Mouse (Mus musculus): ENCODE data around the gene Tpst1. TPM values are rescaled to one million over a fixed set of nuclear protein-coding genes. Genes with fewer than 3 reads are reported as not detected.

Gene Tpst1
- total RNA-seq, 1 experiment from 2014 or later = 55.1 TPM

GRCm38 (mm10) chr5:130052510-130052909 is 20.6 kb upstream of the Tpst1 start:
- no peak for DNase-seq

- no peak for DNase-seq
Observed at GRCm38 (mm10) chr5:130052955-130053354, 20.2 kb upstream of the Tpst1 start.

GRCm38 (mm10) chr5:130055688-130056087 is 17.4 kb upstream of the Tpst1 start:
- no peak for DNase-seq

- DNase-seq = no peak
Observed at GRCm38 (mm10) chr5:130056303-130056702, 16.8 kb upstream of the Tpst1 start.

GRCm38 (mm10) chr5:130059413-130060328 is 13.5 kb upstream of the Tpst1 start:
- peak; percentile 15 for DNase-seq

GRCm38 (mm10) chr5:130060329-130060665 is 12.8 kb upstream of the Tpst1 start:
- no peak for DNase-seq

GRCm38 (mm10) chr5:130062096-130062495 is 11.0 kb upstream of the Tpst1 start:
- DNase-seq = no peak

GRCm38 (mm10) chr5:130063760-130064159 is 9.4 kb upstream of the Tpst1 start:
- DNase-seq = no peak

GRCm38 (mm10) chr5:130065579-130065978 is 7.5 kb upstream of the Tpst1 start:
- no peak for DNase-seq

GRCm38 (mm10) chr5:130067841-130068264 is 5.3 kb upstream of the Tpst1 start:
- no peak for DNase-seq

- DNase-seq = no peak
Observed at GRCm38 (mm10) chr5:130074491-130074890, 1.4 kb downstream of the Tpst1 start.

- peak; percentile 19 for DNase-seq
Observed at GRCm38 (mm10) chr5:130076396-130076795, 3.3 kb downstream of the Tpst1 start.

GRCm38 (mm10) chr5:130078096-130078833 is 5.1 kb downstream of the Tpst1 start:
- DNase-seq = no peak

- DNase-seq = no peak
Observed at GRCm38 (mm10) chr5:130078834-130079156, 5.7 kb downstream of the Tpst1 start.

- DNase-seq = peak; percentile 96
Observed at GRCm38 (mm10) chr5:130079202-130080050, 6.3 kb downstream of the Tpst1 start.

GRCm38 (mm10) chr5:130080051-130080681 is 7.0 kb downstream of the Tpst1 start:
- DNase-seq = peak; percentile 29

GRCm38 (mm10) chr5:130081181-130081881 is 8.2 kb downstream of the Tpst1 start:
- DNase-seq = no peak

- no peak for DNase-seq
Observed at GRCm38 (mm10) chr5:130082431-130082830, 9.3 kb downstream of the Tpst1 start.

- no peak for DNase-seq
Observed at GRCm38 (mm10) chr5:130084271-130084670, 11.1 kb downstream of the Tpst1 start.

- no peak for DNase-seq
Observed at GRCm38 (mm10) chr5:130088008-130088407, 14.9 kb downstream of the Tpst1 start.

GRCm38 (mm10) chr5:130088612-130089011 is 15.5 kb downstream of the Tpst1 start:
- DNase-seq = no peak

All from adrenal gland, postnatal 25 days (tissue).